ENCODE assay signal across 8 mouse cellular contexts in genomic region chr13:105377038-105377437, GRCm38 (mm10).
DNase-seq lines count a peak whose midpoint lies in the region; ATAC-seq and TF ChIP-seq lines count a peak whose summit lies in the region.

No protein-coding gene starts in this region.

- no peaks in the 10 kb centered on the region for H3K79me2 ChIP-seq in liver, adult 2 months (ENCODE audit: control insufficient read depth, insufficient read depth, low read length)

- WGBS in embryonic facial prominence, embryonic 11.5 days = 9% methylated on average over 2 of the region's 2 CpGs
- 11% methylated on average over 2 of the region's 2 CpGs for WGBS in heart, embryonic 11.5 days (ENCODE audit: insufficient replicate concordance)
- WGBS in liver, adult 2 months = 2% methylated on average over 2 of the region's 2 CpGs
- WGBS in stomach, embryonic 16.5 days = 2% methylated on average over 2 of the region's 2 CpGs

- DNase-seq in urinary bladder, adult 18-20 months (ENCODE audit: low spot score in 2 of 2) = peak; percentile 33 to 65
- DNase-seq in urinary bladder, postnatal 10 days (ENCODE audit: low spot score) = no peak
- peak; percentile 74 for DNase-seq in embryonic facial prominence, embryonic 11.5 days (ENCODE audit: low spot score)
- DNase-seq in kidney, postnatal 10 days = peak; percentile 80
- peak; percentile 8 for DNase-seq in liver, adult 2 months (ENCODE audit: extremely low read depth, low read depth, low spot score)

- peak; percentile 77 for ATAC-seq in embryonic facial prominence, embryonic 11.5 days (replicated peaks; ENCODE audit: insufficient number of reproducible peaks, low FRiP score, low TSS enrichment, low read depth)
- ATAC-seq in heart, embryonic 11.5 days (replicated peaks; ENCODE audit: insufficient number of reproducible peaks, low FRiP score, low TSS enrichment) = peak; percentile 76
- peak; percentile 50; the same call in 1 of the 2 replicates for ATAC-seq in monocyte, adult 5-6 weeks (replicated peaks; ENCODE audit: insufficient number of reproducible peaks, low FRiP score, low TSS enrichment, poor library complexity, severe bottlenecking)
- peak; percentile 62; the same call in 1 of the 2 replicates for ATAC-seq in stomach, embryonic 16.5 days (ENCODE audit: insufficient read depth, low FRiP score)

- H3K4me1 ChIP-seq in embryonic facial prominence, embryonic 11.5 days (ENCODE audit: control insufficient read depth, insufficient read depth, low read length) = no peaks in the 10 kb centered on the region
- no peaks in the 10 kb centered on the region for H3K4me1 ChIP-seq in heart, embryonic 11.5 days (ENCODE audit: control insufficient read depth, insufficient read depth, low read length)
- no peaks in the 10 kb centered on the region for H3K4me1 ChIP-seq in liver, adult 2 months (ENCODE audit: control insufficient read depth, insufficient read depth, low read length)
- H3K4me1 ChIP-seq in stomach, embryonic 16.5 days (ENCODE audit: control insufficient read depth, insufficient read depth, low read length) = no peaks in the 10 kb centered on the region

- no peak overlapping the region for H3K9ac ChIP-seq in embryonic facial prominence, embryonic 11.5 days (replicated peaks; ENCODE audit: low read length)
- H3K9ac ChIP-seq in heart, embryonic 11.5 days (ENCODE audit: low read depth, low read length) = no peak overlapping the region
- H3K9ac ChIP-seq in liver, adult 2 months (ENCODE audit: low read depth, low read length) = no peak overlapping the region
- H3K9ac ChIP-seq in stomach, embryonic 16.5 days (ENCODE audit: low read length) = no peak overlapping the region

- no peaks in the 10 kb centered on the region for H3K36me3 ChIP-seq in embryonic facial prominence, embryonic 11.5 days (replicated peaks; ENCODE audit: control insufficient read depth, insufficient read depth, low read depth, low read length)
- H3K36me3 ChIP-seq in heart, embryonic 11.5 days (ENCODE audit: control insufficient read depth, insufficient read depth, low read length) = no peaks in the 10 kb centered on the region
- no peaks in the 10 kb centered on the region for H3K36me3 ChIP-seq in liver, adult 2 months (ENCODE audit: control insufficient read depth, insufficient read depth, low read length)
- no peaks in the 10 kb centered on the region for H3K36me3 ChIP-seq in stomach, embryonic 16.5 days (ENCODE audit: control insufficient read depth, insufficient read depth, low read length)

- no peaks in the 10 kb centered on the region for H3K27me3 ChIP-seq in embryonic facial prominence, embryonic 11.5 days (ENCODE audit: control insufficient read depth, insufficient read depth, low read length)
- H3K27me3 ChIP-seq in heart, embryonic 11.5 days (ENCODE audit: control insufficient read depth, insufficient read depth, low read length) = no peaks in the 10 kb centered on the region
- H3K27me3 ChIP-seq in liver, adult 2 months (ENCODE audit: control insufficient read depth, insufficient read depth, low read length) = no peaks in the 10 kb centered on the region
- H3K27me3 ChIP-seq in stomach, embryonic 16.5 days (ENCODE audit: control insufficient read depth, insufficient read depth, low read length) = no peaks in the 10 kb centered on the region

- no peak overlapping the region for H3K27ac ChIP-seq in embryonic facial prominence, embryonic 11.5 days (replicated peaks; ENCODE audit: low read depth, low read length)
- H3K27ac ChIP-seq in heart, embryonic 11.5 days (ENCODE audit: low read depth, low read length) = no peak overlapping the region
- H3K27ac ChIP-seq in liver, adult 2 months (replicated peaks; ENCODE audit: insufficient read depth, low read depth, low read length) = no peak overlapping the region
- no peak overlapping the region for H3K27ac ChIP-seq in stomach, embryonic 16.5 days (ENCODE audit: low read length)

- TF ChIP-seq CTCF in liver, adult 2 months (IDR thresholded peaks at IDR 0.05; ENCODE audit: low read depth, low read length) = peak; percentile 41; the same call in 1 of the 2 replicates

- H3K4me2 ChIP-seq in embryonic facial prominence, embryonic 11.5 days (ENCODE audit: low read depth, low read length) = no peak overlapping the region
- H3K4me2 ChIP-seq in heart, embryonic 11.5 days = no peak overlapping the region
- H3K4me2 ChIP-seq in stomach, embryonic 16.5 days (ENCODE audit: low read depth, low read length) = no peak overlapping the region

- TF ChIP-seq POLR2A in liver, adult 2 months (IDR thresholded peaks at IDR 0.05; ENCODE audit: extremely low read depth, insufficient read depth, low read length) = no peak

- H3K9me3 ChIP-seq in embryonic facial prominence, embryonic 11.5 days (replicated peaks; ENCODE audit: control insufficient read depth, low read length) = no peaks in the 10 kb centered on the region
- no peaks in the 10 kb centered on the region for H3K9me3 ChIP-seq in heart, embryonic 11.5 days (replicated peaks; ENCODE audit: control insufficient read depth, low read length)
- H3K9me3 ChIP-seq in stomach, embryonic 16.5 days (replicated peaks; ENCODE audit: control insufficient read depth, low read length) = no peaks in the 10 kb centered on the region

- no peak overlapping the region for H3K4me3 ChIP-seq in embryonic facial prominence, embryonic 11.5 days (ENCODE audit: low read depth, low read length)
- no peak overlapping the region for H3K4me3 ChIP-seq in heart, embryonic 11.5 days (ENCODE audit: low read depth, low read length)
- H3K4me3 ChIP-seq in liver, adult 2 months (ENCODE audit: insufficient read depth, low read depth, low read length) = no peak overlapping the region
- H3K4me3 ChIP-seq in stomach, embryonic 16.5 days (replicated peaks; ENCODE audit: low read length) = no peak overlapping the region
